Mouse (Mus musculus): ENCODE data around the gene Chchd3. TPM values are rescaled to one million over a fixed set of nuclear protein-coding genes. Genes with fewer than 3 reads are reported as not detected.

The Chchd3 gene
- total RNA-seq, 2 experiments from 2014 or later, result 373 to 412 TPM

GRCm38 (mm10) chr6:32943651-32944050 lies 116.4 kb downstream of the Chchd3 start:
- intact Hi-C loops (cut with DNase I), result no loop called here
- DNase-seq, result no peak

GRCm38 (mm10) chr6:32940299-32940698 lies 119.8 kb downstream of the Chchd3 start:
- DNase-seq, result no peak
- intact Hi-C loops (cut with DNase I), result no loop called here

GRCm38 (mm10) chr6:32937643-32938042 lies 122.4 kb downstream of the Chchd3 start:
- DNase-seq, result no peak
- intact Hi-C loops (cut with DNase I), result no loop called here

DNA sequence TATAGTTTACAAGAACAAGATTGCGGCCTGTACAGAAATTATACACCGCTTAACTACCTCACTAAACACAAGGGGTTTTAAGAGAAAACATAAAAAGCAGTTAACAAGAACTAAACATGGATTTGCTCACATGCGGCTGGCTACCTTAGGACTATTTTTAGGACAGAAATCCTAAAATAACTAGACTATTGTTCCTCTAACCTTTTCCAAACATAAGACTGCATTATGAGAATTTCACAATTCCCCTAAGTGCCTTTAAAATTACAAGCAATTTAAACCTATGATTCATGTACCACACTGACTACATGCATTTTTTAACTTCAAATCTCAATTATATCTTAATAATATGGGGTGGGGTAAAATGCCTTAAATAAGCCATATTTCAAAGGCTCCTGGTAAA lies 123.3 kb downstream of the Chchd3 start:
- no peak for DNase-seq
- intact Hi-C loops (cut with DNase I), result no loop called here

GRCm38 (mm10) chr6:32936365-32936764 lies 123.7 kb downstream of the Chchd3 start:
- intact Hi-C loops (cut with DNase I), result no loop called here
- no peak for DNase-seq

DNA sequence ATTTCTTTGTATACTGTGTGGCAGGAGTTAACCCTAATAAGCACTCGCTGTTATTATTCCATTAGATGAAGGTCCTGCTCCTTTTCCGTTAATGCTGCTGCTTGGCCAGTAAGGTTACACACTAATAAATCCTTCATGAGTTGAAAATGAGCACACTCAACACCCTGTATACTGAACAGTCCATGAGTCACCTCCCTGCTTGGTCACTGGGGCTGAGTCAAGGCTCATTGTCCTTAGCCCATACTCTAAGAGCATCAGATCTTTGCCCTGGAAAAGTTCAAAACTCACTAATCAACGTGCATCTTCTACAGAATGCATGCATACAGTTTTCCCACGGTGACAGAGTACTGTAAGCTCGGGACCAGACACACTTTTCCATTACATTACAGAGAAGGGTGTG lies 124.5 kb downstream of the Chchd3 start:
- DNase-seq, result no peak
- intact Hi-C loops (cut with DNase I), result no loop called here

- intact Hi-C loops (cut with DNase I), result no loop called here
- no peak for DNase-seq
Observed at GRCm38 (mm10) chr6:32931106-32931770, 128.8 kb downstream of the Chchd3 start.

DNA sequence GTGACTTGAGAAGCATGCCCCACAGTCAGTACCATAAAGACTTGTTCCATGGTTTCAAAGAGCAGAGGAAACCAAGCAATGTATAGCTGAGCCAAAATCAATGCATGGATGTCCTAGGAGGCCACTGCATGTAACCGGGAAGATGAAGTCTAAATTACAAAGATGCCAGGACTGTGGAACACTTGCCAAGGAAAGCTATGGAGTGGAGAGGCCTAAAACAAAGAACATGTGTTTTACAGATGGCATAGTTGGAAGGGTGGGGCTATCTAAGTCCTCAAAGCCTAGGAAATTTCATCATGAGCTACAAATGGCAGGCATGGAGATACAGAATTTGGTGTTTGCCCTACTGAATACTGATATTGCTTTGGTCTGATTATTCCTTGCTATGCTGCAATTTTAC lies 137.7 kb downstream of the Chchd3 start:
- no peak for DNase-seq
- intact Hi-C loops (cut with DNase I), result no loop called here

- intact Hi-C loops (cut with DNase I), result no loop called here
- no peak for DNase-seq
Observed at GRCm38 (mm10) chr6:32920091-32920490, 140.0 kb downstream of the Chchd3 start.

DNA sequence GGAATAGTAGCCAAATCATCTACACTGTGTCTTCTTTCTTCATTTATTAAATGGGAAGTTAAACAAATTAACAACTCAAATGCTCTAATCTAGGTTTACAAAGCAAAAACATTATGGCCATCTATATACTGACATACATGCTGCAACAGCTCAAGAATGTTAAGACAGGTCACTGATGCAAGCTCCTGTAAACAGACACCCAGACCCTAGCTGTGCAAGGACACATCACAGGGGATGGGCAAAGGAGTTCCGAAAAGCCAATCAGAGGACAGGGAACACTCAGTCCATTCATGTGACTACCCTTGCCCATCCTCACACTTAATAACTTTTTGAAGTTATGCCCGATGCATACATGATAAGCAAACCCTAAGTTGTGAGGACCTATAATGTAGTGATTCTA lies 149.4 kb downstream of the Chchd3 start:
- no peak for DNase-seq
- intact Hi-C loops (cut with DNase I), result no loop called here

GRCm38 (mm10) chr6:32899061-32899460 lies 161.0 kb downstream of the Chchd3 start:
- DNase-seq, result no peak
- intact Hi-C loops (cut with DNase I), result no loop called here

DNA sequence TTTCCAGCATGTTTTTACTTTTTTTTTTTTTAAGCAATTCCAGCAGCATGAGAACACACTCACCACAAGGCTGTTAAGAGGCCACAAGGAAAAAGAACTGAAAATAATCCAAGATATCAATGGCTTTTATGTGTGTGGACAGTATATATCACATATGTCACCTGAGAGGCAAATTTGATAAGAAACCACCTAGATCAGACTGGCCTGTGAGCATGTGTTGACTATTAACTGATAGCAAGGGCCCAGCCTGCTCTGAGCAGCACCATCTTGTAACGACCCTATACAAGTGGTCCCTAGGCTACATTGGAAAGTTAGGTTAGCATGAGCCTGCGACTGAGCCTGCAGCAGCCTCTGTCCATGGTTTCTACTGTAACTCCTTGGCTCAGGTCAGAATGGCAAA lies 166.0 kb downstream of the Chchd3 start:
- DNase-seq, result no peak
- intact Hi-C loops (cut with DNase I), result no loop called here

GRCm38 (mm10) chr6:32890726-32891125 lies 169.3 kb downstream of the Chchd3 start:
- intact Hi-C loops (cut with DNase I), result no loop called here
- DNase-seq, result no peak

DNA sequence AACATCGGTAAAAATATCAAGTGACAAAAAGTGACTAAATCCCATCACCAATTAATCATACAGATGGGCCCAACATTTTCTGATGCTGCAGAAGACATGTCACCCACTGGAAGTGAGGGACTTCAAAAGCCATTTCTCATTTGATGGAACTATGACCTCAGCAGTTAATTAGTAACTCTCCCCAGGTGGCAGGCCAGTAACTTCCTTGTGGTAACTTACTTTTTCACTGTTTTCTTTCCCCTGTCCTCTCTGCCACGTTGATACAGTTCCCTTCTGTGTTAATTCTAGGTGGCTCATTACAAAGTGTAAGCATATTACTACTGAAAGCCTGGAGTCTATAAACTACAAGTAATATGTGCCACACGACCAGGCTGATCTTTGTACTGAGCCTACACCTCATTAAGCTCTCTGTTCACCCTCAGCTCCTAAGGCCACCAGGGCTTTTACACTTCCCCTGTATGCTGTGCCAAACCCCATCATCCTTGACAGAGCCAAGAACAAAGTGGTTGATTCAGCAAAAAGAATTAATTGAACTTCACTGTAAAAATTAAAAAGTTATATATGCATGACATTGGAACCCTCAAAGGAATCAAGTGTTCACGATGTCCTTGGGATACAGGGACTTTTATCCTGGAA lies 171.0 kb downstream of the Chchd3 start:
- intact Hi-C loops (cut with DNase I), result no loop called here

DNA sequence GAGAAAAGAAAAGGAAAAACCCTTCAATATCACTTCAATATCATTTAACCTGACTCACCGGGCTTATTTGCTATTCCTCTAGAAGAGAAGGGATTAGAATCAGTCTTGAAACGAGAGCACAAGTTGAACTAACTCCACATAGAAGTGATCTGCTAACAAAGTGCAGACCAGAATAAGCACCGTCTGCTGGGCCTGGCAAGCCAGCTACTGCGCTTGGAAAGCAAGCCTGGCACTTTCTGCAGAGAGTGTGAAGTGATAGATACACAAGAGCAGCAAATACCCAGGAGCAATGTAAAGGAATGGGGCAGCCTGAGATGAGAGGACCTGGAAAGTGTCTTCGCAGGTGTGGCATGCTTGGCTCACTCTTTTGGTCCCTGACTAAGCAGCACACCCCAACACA lies 181.5 kb downstream of the Chchd3 start:
- intact Hi-C loops (cut with DNase I), result no loop called here
- no peak for DNase-seq

More for the DNA sequence above, 171.0 kb downstream of the Chchd3 start:
- DNase-seq, result no peak

- intact Hi-C loops (cut with DNase I), result no loop called here
- DNase-seq, result no peak
Observed at GRCm38 (mm10) chr6:32874176-32874575, 185.9 kb downstream of the Chchd3 start.

DNA sequence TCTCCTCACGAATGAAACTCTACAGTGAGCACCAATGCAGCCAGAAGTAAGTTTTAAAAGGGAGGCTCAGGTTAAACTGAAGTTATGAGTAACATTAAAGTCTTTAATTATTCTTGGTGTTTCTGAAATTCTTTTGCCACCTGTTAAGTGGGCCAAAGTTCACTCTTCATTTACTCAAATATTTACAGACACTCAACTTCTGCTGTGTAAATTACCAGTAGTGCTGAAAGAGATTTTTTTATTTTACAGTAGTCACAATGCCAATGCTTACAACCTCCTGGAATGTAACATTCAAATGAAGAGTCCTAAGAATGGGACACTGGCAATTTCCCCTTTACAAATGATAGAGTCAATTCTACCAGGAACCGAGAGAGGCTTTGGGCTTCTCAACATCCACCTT lies 187.3 kb downstream of the Chchd3 start:
- no peak for DNase-seq
- intact Hi-C loops (cut with DNase I), result no loop called here

DNA sequence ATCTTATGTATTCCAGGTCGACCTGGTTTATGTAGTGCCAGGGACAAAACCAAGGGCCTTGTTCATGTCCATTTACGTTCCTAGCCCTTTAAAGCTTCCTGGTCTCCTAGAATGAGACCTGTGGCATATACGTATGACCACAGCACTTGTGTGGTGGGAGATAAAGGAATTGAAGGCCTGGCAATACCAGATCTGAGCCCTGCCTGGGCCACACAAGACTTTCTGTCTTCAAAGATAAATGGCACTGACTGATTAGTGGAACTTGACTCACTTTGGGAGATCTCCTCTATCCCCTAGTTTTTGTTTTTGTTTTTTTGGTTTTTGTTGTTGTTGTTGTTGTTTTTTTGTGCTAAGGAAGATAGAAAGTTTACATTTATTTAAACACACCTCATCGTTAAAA lies 209.1 kb downstream of the Chchd3 start:
- DNase-seq, result no peak
- intact Hi-C loops (cut with DNase I), result no loop called here

- intact Hi-C loops (cut with DNase I), result no loop called here
- DNase-seq, result no peak
Observed at GRCm38 (mm10) chr6:32848974-32849373, 211.1 kb downstream of the Chchd3 start.

GRCm38 (mm10) chr6:32845463-32845862 lies 214.6 kb downstream of the Chchd3 start:
- intact Hi-C loops (cut with DNase I), result no loop called here
- DNase-seq, result no peak

DNA sequence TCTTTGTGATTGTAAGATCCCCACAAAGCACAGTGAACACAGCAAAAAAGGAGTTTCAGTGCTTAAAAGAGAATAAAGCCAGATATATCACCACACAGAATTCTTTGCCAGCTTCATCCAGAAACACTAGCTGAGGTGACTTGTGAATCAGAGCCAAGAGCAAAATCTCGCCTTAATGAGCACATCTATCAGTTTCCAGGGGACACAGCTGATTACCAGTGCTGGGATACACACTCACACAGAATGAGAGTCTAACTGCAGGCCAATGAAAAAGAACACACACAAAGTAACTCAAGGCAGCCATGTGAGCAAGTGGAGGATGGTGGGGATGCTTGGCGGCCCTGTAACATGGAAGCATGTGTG lies 222.1 kb downstream of the Chchd3 start:
- intact Hi-C loops (cut with DNase I), result no loop called here
- DNase-seq, result no peak

DNA sequence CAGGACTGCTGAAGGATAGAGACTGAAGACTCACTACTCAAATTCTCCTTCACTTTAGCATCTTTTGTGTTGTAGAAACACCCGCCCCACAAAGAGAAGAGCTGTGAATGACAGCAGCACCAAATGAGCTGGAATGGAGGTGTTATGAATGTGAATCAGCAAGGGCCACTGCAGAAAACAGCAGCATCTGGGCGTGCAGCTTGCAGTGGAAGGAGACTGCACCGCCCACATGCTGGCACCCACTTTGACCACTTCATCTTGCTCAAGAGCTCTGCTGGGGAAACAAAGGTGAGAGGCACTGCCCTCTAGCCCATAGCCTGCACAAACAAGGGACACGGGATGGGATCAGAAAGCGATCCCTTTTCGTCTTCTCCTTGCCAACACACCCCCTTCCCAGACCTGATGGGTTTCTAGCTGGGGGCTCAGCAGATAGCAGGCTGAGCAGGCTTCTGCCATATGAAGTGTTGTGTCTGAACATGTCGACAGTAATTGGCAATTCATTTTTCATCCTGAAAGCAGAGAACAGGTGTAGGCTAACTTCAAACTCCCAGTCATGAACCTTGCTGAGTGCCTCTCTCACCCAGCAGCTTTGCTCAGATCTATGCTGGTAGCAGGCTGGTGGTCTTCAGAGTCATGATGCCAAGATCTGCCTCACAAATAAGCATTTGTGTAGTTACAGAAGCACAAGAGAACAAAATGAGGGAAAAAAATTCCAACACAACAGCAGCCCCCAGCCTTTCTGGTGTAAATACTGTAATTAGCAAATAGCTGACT lies 222.7 kb downstream of the Chchd3 start:
- DNase-seq, result no peak
- intact Hi-C loops (cut with DNase I), result no loop called here

Measured in gastrocnemius, postnatal 36 days (tissue).